Mouse (Mus musculus): ENCODE data around the gene Ddhd1.
"Not testable (repeated sequence)": the region's sequence is repeated elsewhere in the genome, so short reads cannot be mapped to it uniquely, and the experiment has no call there.

Ddhd1 gene

DNA sequence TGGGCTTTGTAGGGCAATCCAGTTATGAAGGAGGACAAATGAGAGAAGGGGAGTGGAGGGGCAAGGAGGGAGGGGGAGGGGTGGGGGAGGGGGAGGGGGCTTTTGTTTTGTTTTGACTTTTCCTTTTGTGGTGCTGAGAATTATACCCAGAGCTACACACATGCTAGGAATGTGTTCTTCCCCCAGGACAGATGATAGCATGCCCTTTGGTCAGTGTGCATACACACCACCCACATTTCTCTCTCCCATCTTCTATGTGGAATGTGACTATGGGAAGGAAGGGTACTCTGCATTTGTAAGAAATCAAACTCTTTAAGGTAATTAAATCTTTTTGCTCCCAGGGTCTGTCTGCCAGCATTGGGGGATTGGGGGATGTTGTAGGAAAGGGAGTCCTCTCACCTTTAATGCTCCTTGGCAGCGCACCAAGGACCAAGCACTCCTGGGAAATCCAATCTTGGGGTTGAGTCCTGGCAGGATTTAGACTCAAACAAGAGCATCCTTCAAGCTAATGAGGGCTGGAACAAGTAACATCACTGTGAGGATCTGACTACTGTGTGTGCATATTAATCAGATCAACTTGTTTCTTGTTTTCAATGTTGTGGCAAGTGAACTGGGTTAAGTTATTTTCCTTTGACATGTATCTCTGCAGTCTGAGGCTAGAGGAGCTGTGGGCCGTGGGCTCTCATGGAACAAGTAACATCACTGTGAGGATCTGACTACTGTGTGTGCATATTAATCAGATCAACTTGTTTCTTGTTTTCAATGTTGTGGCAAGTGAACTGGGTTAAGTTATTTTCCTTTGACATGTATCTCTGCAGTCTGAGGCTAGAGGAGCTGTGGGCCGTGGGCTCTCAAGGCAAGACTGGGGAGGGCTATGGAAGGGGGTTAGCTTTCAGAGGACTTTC is 76.8 kb downstream of the Ddhd1 start:
- DNase-seq (ENCODE audit: low read depth, low spot score), result not testable (repeated sequence)

DNA sequence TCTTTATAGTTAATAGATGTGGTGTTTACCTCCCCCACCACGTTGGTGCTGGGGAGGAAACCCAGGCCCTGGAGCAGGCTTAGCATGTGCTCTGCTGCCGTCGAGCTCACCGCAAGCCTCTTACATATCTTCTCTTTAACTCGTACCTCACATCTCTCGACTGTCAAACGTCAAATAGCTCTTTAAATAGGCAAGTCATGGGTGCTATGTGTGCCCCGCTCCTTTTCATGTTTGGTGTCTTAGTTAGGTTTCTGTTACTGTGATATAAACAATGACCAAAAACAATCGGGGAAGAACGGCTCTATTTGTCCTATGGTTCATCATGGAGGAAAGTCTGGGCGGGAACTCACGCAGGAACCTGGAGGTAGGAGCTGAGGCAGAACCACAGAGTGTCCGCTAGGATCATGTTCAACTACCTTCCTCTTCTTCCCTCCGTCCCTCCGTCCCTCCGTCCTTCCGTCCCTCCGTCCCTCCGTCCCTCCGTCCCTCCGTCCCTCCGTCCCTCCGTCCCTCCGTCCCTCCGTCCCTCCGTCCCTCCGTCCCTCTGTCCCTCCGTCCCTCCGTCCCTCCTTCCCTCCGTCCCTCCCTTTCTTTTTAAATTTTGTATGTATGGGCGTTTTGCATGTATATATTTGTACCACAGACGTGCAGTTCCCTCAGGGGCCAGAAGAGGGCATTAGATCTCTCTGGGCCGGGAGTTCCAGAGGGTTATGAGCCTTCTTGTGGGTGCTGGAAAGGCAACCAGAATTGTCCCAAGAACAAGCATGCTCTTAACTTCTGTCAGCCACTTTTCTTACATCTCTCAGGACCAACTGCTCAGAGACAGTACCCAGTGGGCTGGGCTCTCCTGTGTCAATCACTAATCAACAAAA is 91.6 kb downstream of the Ddhd1 start:
- peak; percentile 85 for DNase-seq (ENCODE audit: low read depth, low spot score)

DNA sequence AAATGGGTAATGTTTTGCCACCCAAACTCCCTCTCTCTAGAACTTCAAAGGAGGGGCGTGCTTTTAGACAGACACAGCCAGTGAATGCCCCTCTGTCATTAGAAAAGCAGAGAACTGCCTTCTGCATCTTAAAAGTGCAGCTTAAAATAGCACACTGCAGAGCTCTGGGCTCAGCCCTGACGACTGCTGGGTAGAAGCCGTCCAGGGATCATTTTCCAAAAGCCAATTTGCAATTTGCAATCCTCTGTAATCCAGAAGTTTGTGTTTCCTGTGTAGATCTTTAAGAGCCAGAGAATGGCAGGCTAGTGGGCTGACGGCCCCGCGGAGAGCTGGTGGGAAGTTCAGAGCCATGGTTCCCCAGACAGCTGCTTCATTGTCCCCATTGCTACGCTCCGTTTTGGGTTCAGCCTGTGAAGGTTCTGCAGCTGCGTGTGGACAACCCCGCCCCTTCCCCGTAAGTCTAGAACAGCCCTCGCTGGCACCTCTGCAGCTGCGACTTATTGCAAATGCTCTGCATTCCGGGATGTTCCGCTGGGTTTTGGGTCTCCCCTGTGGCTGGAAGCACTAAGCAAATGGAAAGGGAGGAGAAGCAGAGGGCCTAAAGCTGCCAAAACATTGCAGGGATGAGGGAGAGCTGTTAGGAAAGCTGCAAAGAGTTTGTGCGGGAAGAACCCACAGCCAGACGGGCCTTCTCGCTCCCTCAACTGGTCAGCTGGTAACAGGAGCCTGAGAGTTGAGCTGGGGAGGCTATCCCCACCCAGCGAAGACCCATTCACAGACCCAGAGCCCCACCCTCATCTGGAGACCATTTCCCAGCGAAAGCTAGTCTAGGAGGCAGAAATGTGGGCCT is 92.5 kb downstream of the Ddhd1 start:
- peak; percentile 65 for DNase-seq (ENCODE audit: low read depth, low spot score)

- no peak for DNase-seq (ENCODE audit: low read depth, low spot score)
These were observed 94.4 kb downstream of the Ddhd1 start for GRCm38 (mm10) chr14:45563577-45563976.

DNA sequence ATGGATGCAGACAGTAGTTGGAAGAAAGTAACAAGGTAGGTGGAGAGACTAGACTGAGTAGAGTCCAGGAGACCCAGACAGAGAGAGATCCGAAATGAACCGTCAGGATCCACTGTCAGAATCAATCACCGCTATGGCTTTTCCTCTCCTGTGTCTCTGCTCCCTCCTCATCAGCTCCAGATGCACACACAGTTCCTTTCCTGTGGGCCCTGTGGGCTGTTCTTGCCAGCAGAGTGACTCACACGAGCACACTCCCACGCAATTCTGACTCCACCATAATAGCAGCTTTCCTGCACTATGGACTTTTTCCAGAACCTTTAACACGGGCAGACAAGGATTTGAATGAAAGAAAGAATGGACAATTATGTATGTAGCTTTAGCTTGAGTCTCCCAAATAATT is 96.3 kb downstream of the Ddhd1 start:
- no peak for DNase-seq (ENCODE audit: low read depth, low spot score)

GRCm38 (mm10) chr14:45559018-45559417 is 98.9 kb downstream of the Ddhd1 start:
- DNase-seq (ENCODE audit: low read depth, low spot score), result no peak

DNA sequence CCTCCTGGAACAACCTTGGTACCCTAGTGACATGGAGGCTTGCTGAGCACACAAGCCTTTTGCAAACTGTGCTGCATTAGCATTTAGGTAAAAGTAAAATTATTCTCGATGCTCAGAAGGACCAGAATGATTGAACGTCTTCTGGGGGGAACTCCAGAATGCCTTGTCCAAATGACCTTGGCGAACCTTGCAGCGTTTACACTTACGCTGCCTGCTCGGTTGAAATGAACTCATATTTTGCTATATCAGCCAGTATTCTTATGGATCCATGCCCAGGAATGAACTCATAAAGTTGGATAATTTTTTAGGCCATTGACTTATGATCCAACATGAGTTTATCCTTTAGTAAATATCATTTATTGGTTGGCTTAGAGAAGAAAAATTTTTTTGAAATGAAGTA is 103.6 kb downstream of the Ddhd1 start:
- no peak for DNase-seq (ENCODE audit: low read depth, low spot score)

- DNase-seq (ENCODE audit: low read depth, low spot score), result no peak
These were observed 104.1 kb downstream of the Ddhd1 start for GRCm38 (mm10) chr14:45553854-45554253.

DNA sequence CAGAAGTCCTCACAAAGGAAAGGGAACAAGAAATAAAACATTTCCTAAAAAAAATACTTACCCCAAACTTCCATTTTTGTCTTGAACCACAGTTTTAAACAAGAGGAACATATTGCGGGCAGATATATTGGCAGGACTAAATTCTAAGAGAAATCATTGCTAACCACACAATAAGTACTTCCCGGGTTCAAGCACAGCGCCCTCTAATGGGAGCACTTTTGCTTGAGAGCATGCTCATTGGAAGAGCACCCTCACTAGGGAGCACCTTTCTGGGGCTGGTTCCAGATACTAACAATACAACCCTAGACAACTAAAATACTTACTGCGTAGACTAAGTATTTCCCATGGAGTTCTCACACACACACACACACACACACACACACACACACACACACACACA is 105.5 kb downstream of the Ddhd1 start:
- no peak for DNase-seq (ENCODE audit: low read depth, low spot score)

DNA sequence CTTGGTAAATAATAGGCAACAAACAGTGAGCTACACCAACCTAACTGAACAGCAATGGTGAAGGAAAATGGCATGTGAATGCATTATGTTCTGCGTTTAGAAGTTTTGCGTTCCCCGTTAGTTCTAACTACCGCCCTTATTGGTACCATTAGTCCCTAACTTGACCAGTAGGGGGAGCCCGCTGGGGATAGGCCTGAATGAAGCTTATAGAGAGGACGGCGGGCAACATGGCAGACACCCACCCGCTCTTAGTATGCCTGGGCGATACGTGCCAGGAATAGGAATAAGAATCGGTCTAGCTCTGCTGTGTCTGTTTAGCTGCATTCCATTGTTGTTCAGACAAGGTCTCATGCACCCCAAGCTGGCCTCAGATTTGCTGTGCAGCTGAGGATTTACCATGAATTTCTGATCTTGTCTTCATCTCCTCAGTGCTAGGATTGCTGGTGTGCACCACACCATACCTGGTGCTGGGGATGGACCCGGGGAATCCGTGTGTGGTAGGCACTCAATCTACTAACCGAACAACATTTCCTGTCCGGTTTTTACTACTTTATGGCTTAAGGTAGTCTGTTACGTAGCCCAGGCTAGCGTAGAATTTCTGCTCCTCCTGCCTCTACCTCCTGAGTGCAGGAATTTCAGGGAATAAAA is 106.7 kb downstream of the Ddhd1 start:
- DNase-seq (ENCODE audit: low read depth, low spot score), result peak; percentile 32

- no peak for DNase-seq (ENCODE audit: low read depth, low spot score)
These were observed 107.8 kb downstream of the Ddhd1 start for GRCm38 (mm10) chr14:45550010-45550647.

- no peak for DNase-seq (ENCODE audit: low read depth, low spot score)
These were observed 109.8 kb downstream of the Ddhd1 start for GRCm38 (mm10) chr14:45548118-45548517.

GRCm38 (mm10) chr14:45544905-45545304 is 113.0 kb downstream of the Ddhd1 start:
- DNase-seq (ENCODE audit: low read depth, low spot score), result no peak

- DNase-seq (ENCODE audit: low read depth, low spot score), result no peak
These were observed 113.9 kb downstream of the Ddhd1 start for GRCm38 (mm10) chr14:45544026-45544425.

GRCm38 (mm10) chr14:45539659-45540468 is 118.1 kb downstream of the Ddhd1 start:
- DNase-seq (ENCODE audit: low read depth, low spot score), result peak; percentile 87
